Mouse (Mus musculus) lung, postnatal 25 days (tissue): Measurements from ENCODE around the gene Sipa1l3.

Source experiments
- DNase-seq: peaks from one replicate; pipeline ENCODE4 v3.0.0; 2022; ENCODE audit warnings: low spot score

Gene Sipa1l3

GRCm38 (mm10) chr7:29381466-29382040 lies 136.9 kb downstream of the Sipa1l3 start:
- no peak for DNase-seq

- peak; percentile 22 for DNase-seq
Observed at GRCm38 (mm10) chr7:29374054-29374453, 144.4 kb downstream of the Sipa1l3 start.

GRCm38 (mm10) chr7:29372123-29372522 lies 146.3 kb downstream of the Sipa1l3 start:
- DNase-seq, result no peak

- no peak for DNase-seq
Observed at GRCm38 (mm10) chr7:29370031-29370430, 148.4 kb downstream of the Sipa1l3 start.

- no peak for DNase-seq
Observed at GRCm38 (mm10) chr7:29368004-29368320, 150.5 kb downstream of the Sipa1l3 start.

GRCm38 (mm10) chr7:29367166-29368003 lies 151.1 kb downstream of the Sipa1l3 start:
- no peak for DNase-seq

GRCm38 (mm10) chr7:29364052-29364451 lies 154.4 kb downstream of the Sipa1l3 start:
- peak; percentile 13 for DNase-seq

- no peak for DNase-seq
Observed at GRCm38 (mm10) chr7:29361497-29361896, 156.9 kb downstream of the Sipa1l3 start.

GRCm38 (mm10) chr7:29355406-29355805 lies 163.0 kb downstream of the Sipa1l3 start:
- DNase-seq, result no peak

GRCm38 (mm10) chr7:29354161-29354560 lies 164.3 kb downstream of the Sipa1l3 start:
- no peak for DNase-seq

GRCm38 (mm10) chr7:29352246-29352645 lies 166.2 kb downstream of the Sipa1l3 start:
- no peak for DNase-seq

- DNase-seq, result no peak
Observed at GRCm38 (mm10) chr7:29350489-29350888, 168.0 kb downstream of the Sipa1l3 start.

- DNase-seq, result no peak
Observed at GRCm38 (mm10) chr7:29346212-29346611, 172.2 kb downstream of the Sipa1l3 start.

GRCm38 (mm10) chr7:29345534-29345933 lies 172.9 kb downstream of the Sipa1l3 start:
- DNase-seq, result no peak

GRCm38 (mm10) chr7:29343746-29344145 lies 174.7 kb downstream of the Sipa1l3 start:
- DNase-seq, result no peak

GRCm38 (mm10) chr7:29342489-29343092 lies 175.8 kb downstream of the Sipa1l3 start:
- no peak for DNase-seq

GRCm38 (mm10) chr7:29341722-29342121 lies 176.7 kb downstream of the Sipa1l3 start:
- no peak for DNase-seq

GRCm38 (mm10) chr7:29340838-29341237 lies 177.6 kb downstream of the Sipa1l3 start:
- no peak for DNase-seq

- no peak for DNase-seq
Observed at GRCm38 (mm10) chr7:29340247-29340646, 178.2 kb downstream of the Sipa1l3 start.

GRCm38 (mm10) chr7:29338984-29339679 lies 179.3 kb downstream of the Sipa1l3 start:
- no peak for DNase-seq

GRCm38 (mm10) chr7:29338351-29338919 lies 180.0 kb downstream of the Sipa1l3 start:
- no peak for DNase-seq

GRCm38 (mm10) chr7:29337766-29338165 lies 180.7 kb downstream of the Sipa1l3 start:
- no peak for DNase-seq
